Mouse (Mus musculus): Measurements from ENCODE around the gene Pvalb. TPM values are rescaled to one million over a fixed set of nuclear protein-coding genes. Genes with fewer than 3 reads are reported as not detected.

The Pvalb gene
- polyA plus RNA-seq, 1 experiment: not detected

GRCm38 (mm10) chr15:78172256-78172898 lies 33.8 kb downstream of the Pvalb start:
- no peaks in the 10 kb centered on the region for H3K27me3 ChIP-seq (ENCODE audit: control insufficient read depth, insufficient read depth, low read length, poor library complexity, severe bottlenecking)
- H3K27ac ChIP-seq (ENCODE audit: insufficient read depth, low read length): no peak overlapping the region
- no peak overlapping the region for H3K4me3 ChIP-seq (ENCODE audit: low read depth, low read length)
- H3K9me3 ChIP-seq (replicated peaks; ENCODE audit: control insufficient read depth, insufficient read depth, low read length, poor library complexity, severe bottlenecking): no peaks in the 10 kb centered on the region
- H3K36me3 ChIP-seq (ENCODE audit: control insufficient read depth, insufficient read depth, low read length, poor library complexity, severe bottlenecking): no peaks in the 10 kb centered on the region
- no peak for TF ChIP-seq POLR2A (IDR thresholded peaks at IDR 0.05; ENCODE audit: insufficient read depth, low read length)
- no peak for TF ChIP-seq CTCF (IDR thresholded peaks at IDR 0.05; ENCODE audit: low read depth, low read length)
- no peak for TF ChIP-seq EP300 (IDR thresholded peaks at IDR 0.05; ENCODE audit: insufficient read depth, low read depth, low read length)
- no peak overlapping the region for H3K9ac ChIP-seq (ENCODE audit: low read depth, poor library complexity, severe bottlenecking)
- no peaks in the 10 kb centered on the region for H3K4me1 ChIP-seq (ENCODE audit: control insufficient read depth, insufficient read depth, low read length)

GRCm38 (mm10) chr15:78171651-78172050 lies 34.5 kb downstream of the Pvalb start:
- Histone ChIP-seq H3K9ac (ENCODE audit: low read depth, poor library complexity, severe bottlenecking) (no peak overlapping the region), H3K4me1 (ENCODE audit: control insufficient read depth, insufficient read depth, low read length) (no peaks in the 10 kb centered on the region), H3K9me3 (replicated peaks; ENCODE audit: control insufficient read depth, insufficient read depth, low read length, poor library complexity, severe bottlenecking) (no peaks in the 10 kb centered on the region), H3K27me3 (ENCODE audit: control insufficient read depth, insufficient read depth, low read length, poor library complexity, severe bottlenecking) (no peaks in the 10 kb centered on the region), H3K36me3 (ENCODE audit: control insufficient read depth, insufficient read depth, low read length, poor library complexity, severe bottlenecking) (no peaks in the 10 kb centered on the region), H3K4me3 (ENCODE audit: low read depth, low read length) (no peak overlapping the region), H3K27ac (ENCODE audit: insufficient read depth, low read length) (no peak overlapping the region)
- TF ChIP-seq CTCF (IDR thresholded peaks at IDR 0.05; ENCODE audit: low read depth, low read length) (peak; percentile 25), EP300 (IDR thresholded peaks at IDR 0.05; ENCODE audit: insufficient read depth, low read depth, low read length) (no peak)

GRCm38 (mm10) chr15:78170708-78171107 lies 35.5 kb downstream of the Pvalb start:
- no peaks in the 10 kb centered on the region for H3K9me3 ChIP-seq (replicated peaks; ENCODE audit: control insufficient read depth, insufficient read depth, low read length, poor library complexity, severe bottlenecking)
- no peaks in the 10 kb centered on the region for H3K4me1 ChIP-seq (ENCODE audit: control insufficient read depth, insufficient read depth, low read length)
- no peak for TF ChIP-seq POLR2A (IDR thresholded peaks at IDR 0.05; ENCODE audit: insufficient read depth, low read length)
- TF ChIP-seq CTCF (IDR thresholded peaks at IDR 0.05; ENCODE audit: low read depth, low read length): no peak
- TF ChIP-seq EP300 (IDR thresholded peaks at IDR 0.05; ENCODE audit: insufficient read depth, low read depth, low read length): no peak
- H3K9ac ChIP-seq (ENCODE audit: low read depth, poor library complexity, severe bottlenecking): no peak overlapping the region
- H3K27me3 ChIP-seq (ENCODE audit: control insufficient read depth, insufficient read depth, low read length, poor library complexity, severe bottlenecking): no peaks in the 10 kb centered on the region
- no peak overlapping the region for H3K4me3 ChIP-seq (ENCODE audit: low read depth, low read length)
- no peak overlapping the region for H3K27ac ChIP-seq (ENCODE audit: insufficient read depth, low read length)
- H3K36me3 ChIP-seq (ENCODE audit: control insufficient read depth, insufficient read depth, low read length, poor library complexity, severe bottlenecking): no peaks in the 10 kb centered on the region

GRCm38 (mm10) chr15:78169566-78169965 lies 36.6 kb downstream of the Pvalb start:
- no peak overlapping the region for H3K4me3 ChIP-seq (ENCODE audit: low read depth, low read length)
- no peaks in the 10 kb centered on the region for H3K4me1 ChIP-seq (ENCODE audit: control insufficient read depth, insufficient read depth, low read length)
- no peaks in the 10 kb centered on the region for H3K27me3 ChIP-seq (ENCODE audit: control insufficient read depth, insufficient read depth, low read length, poor library complexity, severe bottlenecking)
- no peaks in the 10 kb centered on the region for H3K36me3 ChIP-seq (ENCODE audit: control insufficient read depth, insufficient read depth, low read length, poor library complexity, severe bottlenecking)
- TF ChIP-seq POLR2A (IDR thresholded peaks at IDR 0.05; ENCODE audit: insufficient read depth, low read length) (no peak), EP300 (IDR thresholded peaks at IDR 0.05; ENCODE audit: insufficient read depth, low read depth, low read length) (no peak)
- no peak overlapping the region for H3K27ac ChIP-seq (ENCODE audit: insufficient read depth, low read length)
- H3K9me3 ChIP-seq (replicated peaks; ENCODE audit: control insufficient read depth, insufficient read depth, low read length, poor library complexity, severe bottlenecking): no peaks in the 10 kb centered on the region
- H3K9ac ChIP-seq (ENCODE audit: low read depth, poor library complexity, severe bottlenecking): no peak overlapping the region

GRCm38 (mm10) chr15:78165292-78165691 lies 40.9 kb downstream of the Pvalb start:
- no peak overlapping the region for H3K27ac ChIP-seq (ENCODE audit: insufficient read depth, low read length)
- no peak overlapping the region for H3K4me3 ChIP-seq (ENCODE audit: low read depth, low read length)
- no peaks in the 10 kb centered on the region for H3K9me3 ChIP-seq (replicated peaks; ENCODE audit: control insufficient read depth, insufficient read depth, low read length, poor library complexity, severe bottlenecking)
- H3K9ac ChIP-seq (ENCODE audit: low read depth, poor library complexity, severe bottlenecking): no peak overlapping the region
- no peaks in the 10 kb centered on the region for H3K36me3 ChIP-seq (ENCODE audit: control insufficient read depth, insufficient read depth, low read length, poor library complexity, severe bottlenecking)
- no peak for TF ChIP-seq POLR2A (IDR thresholded peaks at IDR 0.05; ENCODE audit: insufficient read depth, low read length)
- no peak for TF ChIP-seq EP300 (IDR thresholded peaks at IDR 0.05; ENCODE audit: insufficient read depth, low read depth, low read length)
- no peak for TF ChIP-seq CTCF (IDR thresholded peaks at IDR 0.05; ENCODE audit: low read depth, low read length)
- H3K4me1 ChIP-seq (ENCODE audit: control insufficient read depth, insufficient read depth, low read length): no peaks in the 10 kb centered on the region
- no peaks in the 10 kb centered on the region for H3K27me3 ChIP-seq (ENCODE audit: control insufficient read depth, insufficient read depth, low read length, poor library complexity, severe bottlenecking)

GRCm38 (mm10) chr15:78164466-78164865 lies 41.7 kb downstream of the Pvalb start:
- H3K9me3 ChIP-seq (replicated peaks; ENCODE audit: control insufficient read depth, insufficient read depth, low read length, poor library complexity, severe bottlenecking): no peaks in the 10 kb centered on the region
- no peaks in the 10 kb centered on the region for H3K4me1 ChIP-seq (ENCODE audit: control insufficient read depth, insufficient read depth, low read length)
- no peak overlapping the region for H3K27ac ChIP-seq (ENCODE audit: insufficient read depth, low read length)
- no peak overlapping the region for H3K4me3 ChIP-seq (ENCODE audit: low read depth, low read length)
- no peaks in the 10 kb centered on the region for H3K36me3 ChIP-seq (ENCODE audit: control insufficient read depth, insufficient read depth, low read length, poor library complexity, severe bottlenecking)
- TF ChIP-seq POLR2A (IDR thresholded peaks at IDR 0.05; ENCODE audit: insufficient read depth, low read length) (no peak), CTCF (IDR thresholded peaks at IDR 0.05; ENCODE audit: low read depth, low read length) (no peak), EP300 (IDR thresholded peaks at IDR 0.05; ENCODE audit: insufficient read depth, low read depth, low read length) (no peak)
- H3K27me3 ChIP-seq (ENCODE audit: control insufficient read depth, insufficient read depth, low read length, poor library complexity, severe bottlenecking): no peaks in the 10 kb centered on the region
- no peak overlapping the region for H3K9ac ChIP-seq (ENCODE audit: low read depth, poor library complexity, severe bottlenecking)
